Mouse (Mus musculus): ENCODE results near the gene Prph2.

Prph2 gene

DNA sequence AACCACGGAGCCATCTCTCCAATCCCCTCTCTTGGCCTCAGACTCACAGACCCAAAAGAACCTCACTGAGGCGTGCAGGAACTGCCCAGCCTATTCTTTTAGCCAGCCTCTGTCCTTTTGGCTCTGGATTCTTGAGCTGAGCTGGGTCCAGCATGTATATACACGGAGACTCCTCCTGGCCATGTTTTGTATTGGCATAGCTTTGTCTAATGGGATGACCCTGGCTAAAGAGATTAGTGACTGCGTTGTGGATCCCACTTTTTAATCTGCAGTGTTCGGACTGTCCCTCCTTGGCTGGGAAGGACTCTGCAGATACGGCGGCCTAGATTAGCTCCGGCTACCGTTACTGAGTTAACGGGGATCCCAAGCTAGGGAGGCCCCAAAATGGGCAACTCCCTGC, at the start of gene Prph2:
TSS of gene Prph2 (plus strand) at position 274 of the 400 bp plus-strand sequence.
- ChIA-PET CTCF (interaction anchor here in 2 of 4 experiments (0.6 to 1.1 kb wide), 2 partner anchors 24 to 328 kb away, joined by 3 to 4 read pairs; no protein-coding TSS in a partner anchor), POLR2A (interaction anchor here in 3 of 4 experiments (0.6 to 2.1 kb wide), 10 partner anchors 9 to 577 kb away, joined by 3 to 6 read pairs (median 3); no protein-coding TSS in a partner anchor)

DNA sequence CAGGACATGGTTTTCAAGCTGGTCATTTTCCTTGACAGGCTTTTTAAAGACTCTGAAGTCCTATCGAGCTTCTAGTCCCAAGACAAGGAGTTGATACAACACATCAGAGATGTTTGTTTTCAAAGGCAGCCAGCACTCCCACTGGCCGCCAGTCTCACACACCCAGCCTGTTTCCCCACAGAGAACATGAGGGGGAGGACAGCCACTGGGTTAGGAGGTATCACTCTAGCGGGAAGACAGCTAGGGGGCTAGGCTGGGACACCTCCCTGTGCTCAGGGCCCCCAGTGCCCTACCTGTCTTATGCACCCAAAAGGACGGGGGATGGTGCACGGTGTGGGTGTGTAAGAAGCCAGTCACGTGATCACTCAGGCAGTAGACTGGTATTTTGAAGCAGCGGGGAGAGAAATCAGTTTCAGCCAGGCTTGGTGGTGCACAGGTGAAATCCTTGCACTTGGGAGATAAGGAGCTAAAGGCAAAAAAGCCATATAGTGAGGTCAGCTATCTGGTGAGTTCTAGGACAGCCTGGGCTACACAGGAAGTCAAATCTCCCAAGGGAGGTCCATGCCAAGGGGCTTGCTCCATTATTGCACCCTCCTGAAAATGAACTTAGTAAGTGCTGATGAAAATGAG, 45.6 kb upstream of the Prph2 start:
- ChIA-PET POLR2A (interaction anchor here in 3 of 4 experiments (0.7 to 5.9 kb wide), 15 partner anchors 9 to 92 kb away, joined by 3 to 60 read pairs (median 6); partner anchors contain the start of genes Rpl7l1 (in 2 of the 3) and Tbcc (in 1 of the 3)), CTCF (interaction anchor here in 3 of 4 experiments (0.5 to 1.0 kb wide), 3 partner anchors 11 to 659 kb away, joined by 3 to 13 read pairs (median 8); no protein-coding TSS in a partner anchor)

DNA sequence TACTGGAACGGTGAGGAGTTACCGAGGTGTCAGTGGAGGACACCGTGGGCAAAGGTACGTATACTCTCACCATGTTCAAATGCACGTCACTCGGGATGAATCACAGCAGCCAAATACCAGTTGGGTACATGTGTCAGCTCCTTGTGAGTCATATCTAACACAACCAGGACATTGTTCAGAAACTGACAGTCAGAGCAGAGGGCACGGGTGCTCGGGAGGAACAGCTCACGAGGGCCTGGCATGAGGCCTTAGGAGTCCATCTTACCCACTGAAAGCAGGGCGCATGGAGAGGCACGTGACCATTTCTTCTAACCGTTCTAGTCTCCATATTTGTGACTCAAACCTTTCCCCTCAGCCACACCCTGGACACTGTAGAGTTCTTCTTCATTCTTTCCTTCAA, 43.4 kb upstream of the Prph2 start:
- CTCF ChIA-PET, result interaction anchor here in 1 of 4 experiments (0.5 kb wide), 1 partner anchor 205 kb away, joined by 3 read pairs; no protein-coding TSS in a partner anchor
- POLR2A ChIA-PET, result interaction anchor here in 3 of 4 experiments (0.6 to 3.7 kb wide), 18 partner anchors 8 to 142 kb away, joined by 3 to 31 read pairs (median 4); partner anchors contain the start of genes Bicral (in 3 of the 3), Rpl7l1 (in 1 of the 3) and Tbcc (in 1 of the 3)

GRCm38 (mm10) chr17:46870204-46870798, 40.0 kb upstream of the Prph2 start:
- ChIA-PET CTCF (interaction anchor here in 3 of 4 experiments (0.6 to 1.0 kb wide), 3 partner anchors 20 to 88 kb away, joined by 3 read pairs; partner anchors contain the start of gene Rpl7l1 (in 1 of the 3)), POLR2A (interaction anchor here in 3 of 4 experiments (0.6 to 3.0 kb wide), 19 partner anchors 12 to 397 kb away, joined by 3 to 20 read pairs (median 4); partner anchors contain the start of genes Bicral (in 2 of the 3), Cnpy3 (in 1 of the 3), Rrp36 (in 1 of the 3) and Tbcc (in 1 of the 3))

GRCm38 (mm10) chr17:46870913-46871312, 39.3 kb upstream of the Prph2 start:
- CTCF ChIA-PET, result interaction anchor here in 1 of 4 experiments (0.6 kb wide), 1 partner anchor 20 kb away, joined by 3 read pairs; no protein-coding TSS in a partner anchor
- POLR2A ChIA-PET, result interaction anchor here in 3 of 4 experiments (0.6 to 3.0 kb wide), 12 partner anchors 13 to 197 kb away, joined by 3 to 20 read pairs (median 4); partner anchors contain the start of genes Bicral (in 1 of the 3), Rrp36 (in 1 of the 3) and Tbcc (in 1 of the 3)

DNA sequence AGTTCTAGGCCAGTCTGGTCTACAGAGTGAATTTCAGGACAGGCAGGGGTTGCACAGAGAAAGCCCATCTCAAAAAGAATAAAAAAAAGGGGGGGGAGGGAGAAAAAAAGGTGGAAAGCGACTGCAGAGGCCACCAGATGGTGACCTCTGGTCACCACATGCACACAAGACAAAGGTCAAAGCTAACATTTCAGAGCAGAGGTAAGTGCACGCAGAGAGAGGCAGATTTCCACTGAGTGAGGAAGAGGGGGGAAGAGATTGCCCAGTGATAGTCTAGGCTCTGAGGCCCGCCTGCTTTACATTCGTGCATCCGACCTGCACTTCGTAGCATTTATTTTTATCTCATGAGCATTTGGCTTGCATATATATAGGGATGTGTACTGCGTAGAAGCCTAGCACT, 37.5 kb upstream of the Prph2 start:
- CTCF ChIA-PET, result no interaction called here
- POLR2A ChIA-PET, result interaction anchor here in 3 of 4 experiments (0.9 to 5.5 kb wide), 16 partner anchors 9 to 104 kb away, joined by 3 to 51 read pairs (median 5); partner anchors contain the start of genes Rpl7l1 (in 2 of the 3), Bicral (in 1 of the 3) and Tbcc (in 1 of the 3)

- ChIA-PET POLR2A (interaction anchor here in 2 of 4 experiments (0.6 to 5.5 kb wide), 13 partner anchors 9 to 96 kb away, joined by 3 to 51 read pairs (median 5); partner anchors contain the start of genes Bicral (in 1 of the 2), Rpl7l1 (in 1 of the 2) and Tbcc (in 1 of the 2)), CTCF (interaction anchor here in 1 of 4 experiments (0.6 to 1.9 kb wide), 3 partner anchors 22 to 438 kb away, joined by 3 to 4 read pairs (median 3); no protein-coding TSS in a partner anchor)
Measured at GRCm38 (mm10) chr17:46874133-46874532, 36.1 kb upstream of the Prph2 start.

DNA sequence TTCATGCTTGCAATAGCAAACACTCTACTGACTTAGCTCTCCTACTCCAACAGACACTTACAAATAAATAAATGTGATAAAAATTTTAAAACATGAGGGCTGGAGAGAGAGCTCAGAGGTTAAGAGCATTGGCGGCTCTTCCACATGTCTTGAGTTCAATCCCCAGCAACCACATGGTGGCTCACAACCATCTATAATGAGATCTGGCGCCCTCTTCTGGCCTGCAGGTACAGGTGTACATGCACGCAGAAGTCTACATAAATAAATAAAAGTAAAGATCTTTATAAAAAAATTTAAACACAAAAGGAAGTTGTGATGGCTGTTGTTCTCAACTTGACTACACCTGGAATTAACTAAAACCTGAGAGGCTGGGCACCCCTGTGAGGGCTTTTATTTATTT, 34.6 kb upstream of the Prph2 start:
- POLR2A ChIA-PET, result interaction anchor here in 3 of 4 experiments (0.6 to 5.5 kb wide), 25 partner anchors 9 to 151 kb away, joined by 3 to 51 read pairs (median 4); partner anchors contain the start of genes Tbcc (in 3 of the 3), Bicral (in 2 of the 3) and Rpl7l1 (in 2 of the 3)

DNA sequence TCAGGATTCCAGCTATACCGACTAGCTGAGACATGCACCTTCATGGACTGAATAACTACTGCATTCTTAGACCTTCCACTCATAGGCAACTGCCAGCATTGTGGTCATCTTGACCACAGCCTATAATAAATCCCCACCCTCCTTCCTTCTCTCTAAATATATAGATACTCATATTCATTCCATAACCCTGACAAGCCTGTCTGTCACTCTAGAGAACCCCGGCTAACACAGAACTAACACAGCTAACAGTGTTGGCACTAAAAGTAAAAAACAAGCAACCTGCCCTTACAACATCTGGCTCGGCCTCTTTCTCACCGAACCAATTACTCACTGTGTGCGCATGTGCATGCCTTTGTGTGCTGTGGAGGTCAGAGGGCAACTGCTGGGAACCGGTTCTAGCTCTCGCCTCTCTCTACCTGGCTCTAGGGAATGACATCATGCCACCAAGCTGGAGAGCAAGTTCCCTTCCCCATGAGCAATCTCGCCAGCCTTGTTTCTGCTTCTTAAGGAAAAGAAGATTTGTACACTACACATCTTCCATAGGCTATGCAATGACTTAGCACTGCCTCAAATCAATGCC, 33.8 kb upstream of the Prph2 start:
- ChIA-PET CTCF (interaction anchor here (0.5 to 4.3 kb wide), 14 partner anchors 10 to 669 kb away, joined by 3 to 23 read pairs (median 3); partner anchors contain the start of genes 2310039H08Rik (in 1 of the 4), Ppp2r5d (in 1 of the 4) and Tbcc (in 1 of the 4)), POLR2A (interaction anchor here (0.6 to 5.5 kb wide), 28 partner anchors 9 to 583 kb away, joined by 3 to 51 read pairs (median 5); partner anchors contain the start of genes Rpl7l1 (in 2 of the 4), Tbcc (in 2 of the 4) and Bicral (in 1 of the 4))

More for the DNA sequence above, 34.6 kb upstream of the Prph2 start:
- CTCF ChIA-PET, result interaction anchor here (0.5 to 4.3 kb wide), 23 partner anchors 9 to 355 kb away, joined by 3 to 23 read pairs (median 3); partner anchors contain the start of genes Tbcc (in 3 of the 4), Ppp2r5d (in 2 of the 4) and Bicral (in 1 of the 4)

DNA sequence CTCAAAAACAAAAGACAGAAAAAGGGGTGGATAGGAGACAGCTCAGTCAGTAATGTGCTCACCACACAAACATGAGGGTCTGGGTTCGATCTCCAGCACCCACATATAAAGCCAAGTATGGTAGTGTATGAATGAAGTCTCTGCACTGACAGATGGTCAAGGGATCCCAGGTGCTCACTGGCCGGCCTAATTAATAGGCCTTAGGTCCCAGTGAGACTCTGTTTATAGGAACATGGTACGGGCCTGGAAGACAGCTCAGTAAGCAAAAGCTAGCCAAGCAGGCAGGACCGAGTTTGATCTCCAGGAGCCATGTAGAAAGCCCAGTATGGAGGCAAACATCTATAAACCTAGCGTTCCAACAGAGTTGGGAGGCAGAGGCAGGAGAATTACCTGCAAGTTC, 33.2 kb upstream of the Prph2 start:
- ChIA-PET POLR2A (interaction anchor here (0.6 to 5.5 kb wide), 26 partner anchors 9 to 324 kb away, joined by 3 to 51 read pairs (median 4); partner anchors contain the start of genes Tbcc (in 2 of the 4), Bicral (in 1 of the 4) and Cnpy3 (in 1 of the 4)), CTCF (interaction anchor here (0.5 to 4.3 kb wide), 11 partner anchors 10 to 669 kb away, joined by 3 to 23 read pairs (median 3); partner anchors contain the start of genes 2310039H08Rik (in 1 of the 4), Ppp2r5d (in 1 of the 4) and Tbcc (in 1 of the 4))

- CTCF ChIA-PET, result interaction anchor here in 1 of 4 experiments (0.6 kb wide), 1 partner anchor 10 kb away, joined by 7 read pairs; no protein-coding TSS in a partner anchor
- POLR2A ChIA-PET, result interaction anchor here in 2 of 4 experiments (0.6 to 14.4 kb wide), 6 partner anchors 10 to 1192 kb away, joined by 3 to 179 read pairs (median 4); partner anchors contain the start of genes Cnpy3 (in 1 of the 2) and Tbcc (in 1 of the 2)
Measured at GRCm38 (mm10) chr17:46879841-46880311, 30.4 kb upstream of the Prph2 start.

DNA sequence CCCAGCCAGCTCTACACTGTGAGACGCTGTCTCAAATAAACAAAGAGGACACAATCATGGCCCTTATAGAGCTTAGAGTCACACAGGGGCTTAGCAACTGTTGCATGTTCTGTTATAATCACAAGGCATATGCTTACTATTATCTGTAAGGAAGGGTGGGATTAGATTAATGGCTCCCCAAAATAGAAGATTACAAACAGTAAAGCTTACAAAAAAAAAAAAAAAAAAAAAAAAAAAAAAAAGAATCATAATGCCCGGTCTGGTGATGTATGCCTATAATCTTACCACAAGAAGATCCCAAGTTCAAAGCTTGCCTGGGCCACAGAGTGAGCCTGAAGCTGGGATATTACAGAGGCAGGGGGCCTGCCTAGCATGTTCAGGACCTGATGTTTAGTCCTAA, 29.9 kb upstream of the Prph2 start:
- POLR2A ChIA-PET, result interaction anchor here (0.5 to 14.4 kb wide), 9 partner anchors 10 to 1588 kb away, joined by 3 to 179 read pairs (median 4); partner anchors contain the start of gene Tbcc (in 2 of the 4)
- CTCF ChIA-PET, result interaction anchor here in 2 of 4 experiments (0.6 to 1.0 kb wide), 2 partner anchors 10 to 83 kb away, joined by 3 to 7 read pairs; no protein-coding TSS in a partner anchor

GRCm38 (mm10) chr17:46881728-46882127, 28.5 kb upstream of the Prph2 start:
- CTCF ChIA-PET, result interaction anchor here in 2 of 4 experiments (0.6 to 1.5 kb wide), 3 partner anchors 9 to 510 kb away, joined by 4 to 9 read pairs (median 6); partner anchors contain the start of gene Tbcc (in 1 of the 2)
- POLR2A ChIA-PET, result interaction anchor here (0.7 to 14.4 kb wide), 20 partner anchors 8 to 110 kb away, joined by 3 to 179 read pairs (median 5); partner anchors contain the start of genes Tbcc (in 4 of the 4), 2310039H08Rik (in 1 of the 4), Bicral (in 1 of the 4) and Rpl7l1 (in 1 of the 4)

- CTCF ChIA-PET, result interaction anchor here in 3 of 4 experiments (0.6 to 1.5 kb wide), 4 partner anchors 34 to 715 kb away, joined by 3 to 6 read pairs (median 4); no protein-coding TSS in a partner anchor
- POLR2A ChIA-PET, result interaction anchor here in 2 of 4 experiments (0.8 to 14.4 kb wide), 13 partner anchors 9 to 152 kb away, joined by 3 to 179 read pairs (median 5); partner anchors contain the start of genes 2310039H08Rik (in 1 of the 2), Bicral (in 1 of the 2) and Cnpy3 (in 1 of the 2)
Measured at GRCm38 (mm10) chr17:46883107-46883506, 27.2 kb upstream of the Prph2 start.

GRCm38 (mm10) chr17:46884766-46885165, 25.5 kb upstream of the Prph2 start:
- ChIA-PET CTCF (interaction anchor here in 3 of 4 experiments (0.6 to 0.7 kb wide), 3 partner anchors 9 to 194 kb away, joined by 3 read pairs; no protein-coding TSS in a partner anchor), POLR2A (interaction anchor here in 3 of 4 experiments (0.6 to 14.4 kb wide), 12 partner anchors 10 to 180 kb away, joined by 3 to 179 read pairs (median 4); partner anchors contain the start of genes Bicral (in 1 of the 3) and Ppp2r5d (in 1 of the 3))

Measured in embryonic stem cell, embryonic (primary cell).